Mouse (Mus musculus): ENCODE measurements around the gene Mbd3. TPM values are rescaled to one million over a fixed set of nuclear protein-coding genes. Genes with fewer than 3 reads are reported as not detected.
A peak's percentile ranks its signal among the peaks of the same experiment; 100 is the strongest.

The Mbd3 gene
- polyA plus RNA-seq, 1 experiment from 2014 or later = 81.1 TPM

GRCm38 (mm10) chr10:80343425-80343895 lies 55.9 kb downstream of the Mbd3 start:
- H3K9ac ChIP-seq (ENCODE audit: low read length) = no peak overlapping the region
- H3K4me2 ChIP-seq (replicated peaks; ENCODE audit: low read depth) = peak overlapping the region; percentile 46
- H3K27me3 ChIP-seq (ENCODE audit: control insufficient read depth, insufficient read depth, low read length) = peaks cover 8% of the 10 kb centered on the region
- no peaks in the 10 kb centered on the region for H3K9me3 ChIP-seq (ENCODE audit: control insufficient read depth, low read length)
- H3K4me1 ChIP-seq (replicated peaks; ENCODE audit: control insufficient read depth, insufficient read depth) = peaks cover 11% of the 10 kb centered on the region; the same call in 1 of the 2 replicates
- H3K36me3 ChIP-seq (ENCODE audit: control insufficient read depth, insufficient read depth, low read length) = no peaks in the 10 kb centered on the region
- peak overlapping the region; percentile 61 for H3K27ac ChIP-seq (replicated peaks)
- DNase-seq (ENCODE audit: low spot score) (no peak), ATAC-seq (ENCODE audit: low FRiP score, low TSS enrichment) (peak; percentile 3; the same call in 1 of the 2 replicates)
- H3K4me3 ChIP-seq (ENCODE audit: low read depth, low read length) = peak overlapping the region; percentile 17
- 35% methylated on average over 11 of the region's 13 CpGs for WGBS
- no peak for TF ChIP-seq EP300 (optimal IDR thresholded peaks at IDR 0.05)
- no peak for TF ChIP-seq CTCF (IDR thresholded peaks at IDR 0.05; ENCODE audit: low read depth)

DNA sequence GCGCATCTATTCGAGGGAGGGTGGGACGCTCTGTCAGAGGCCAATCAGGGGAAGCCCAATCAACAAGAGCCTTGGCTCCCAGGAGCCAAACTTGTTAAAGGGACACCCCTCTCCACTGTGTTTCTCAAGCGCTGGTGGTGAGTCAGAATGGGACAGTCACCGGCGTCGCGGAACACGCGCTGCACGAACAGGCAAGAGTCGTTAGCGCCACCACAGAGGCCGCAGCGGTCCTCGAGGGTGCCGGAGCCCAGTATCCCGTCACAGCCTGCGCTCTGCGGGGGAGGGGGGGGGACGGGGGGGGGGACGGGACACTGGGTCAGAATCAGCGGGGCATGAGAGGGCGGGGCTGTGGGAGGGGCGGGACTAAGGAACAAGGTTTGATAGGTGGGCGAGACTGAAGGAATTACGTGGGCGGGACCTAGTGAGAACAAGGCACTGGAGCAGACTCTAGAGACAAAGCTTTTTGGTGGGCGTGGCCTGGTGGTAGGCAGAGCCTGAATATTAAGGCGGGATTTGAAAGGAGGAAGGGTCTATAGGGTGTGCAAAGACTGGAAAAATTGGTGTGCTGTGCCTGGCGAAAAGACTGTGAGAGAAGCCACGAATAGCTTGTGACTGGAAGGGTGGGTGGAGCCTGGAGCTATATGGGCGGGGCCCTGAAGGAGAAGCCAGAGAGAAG lies 56.5 kb downstream of the Mbd3 start:
- Histone ChIP-seq H3K27ac (replicated peaks) (no peak overlapping the region; the same call in 1 of the 2 replicates), H3K36me3 (ENCODE audit: control insufficient read depth, insufficient read depth, low read length) (no peaks in the 10 kb centered on the region), H3K9ac (ENCODE audit: low read length) (no peak overlapping the region), H3K4me3 (ENCODE audit: low read depth, low read length) (peak overlapping the region; percentile 17), H3K9me3 (ENCODE audit: control insufficient read depth, low read length) (no peaks in the 10 kb centered on the region), H3K4me2 (replicated peaks; ENCODE audit: low read depth) (peak overlapping the region; percentile 46), H3K4me1 (replicated peaks; ENCODE audit: control insufficient read depth, insufficient read depth) (peaks cover 11% of the 10 kb centered on the region; the same call in 1 of the 2 replicates), H3K27me3 (ENCODE audit: control insufficient read depth, insufficient read depth, low read length) (peaks cover 8% of the 10 kb centered on the region)
- ATAC-seq (ENCODE audit: low FRiP score, low TSS enrichment) (peak; percentile 45), DNase-seq (ENCODE audit: low spot score) (peak; percentile 67)
- 1% methylated on average over 27 of the region's 33 CpGs for WGBS
- TF ChIP-seq CTCF (IDR thresholded peaks at IDR 0.05; ENCODE audit: low read depth) (no peak), EP300 (optimal IDR thresholded peaks at IDR 0.05) (no peak)

Small RNAs within 50 kb of the gene (microRNA-seq; reads per million reads assigned to microRNA genes)
- gene Gm22721 = not detected

Other genes starting within 250 kb of the Mbd3 start
- gene Cirbp, start 233.6 kb downstream of the Mbd3 start, polyA plus RNA-seq (2015; fragmentation: Nextera tagmentation; extraction: Ambion mirVana) = 237 and 244 TPM in 2 replicates
- gene 1600002K03Rik, start 226.6 kb downstream of the Mbd3 start, polyA plus RNA-seq (2015; fragmentation: Nextera tagmentation; extraction: Ambion mirVana) = 13.9 and 14.1 TPM in 2 replicates
- gene Efna2, start 220.1 kb downstream of the Mbd3 start, polyA plus RNA-seq (2015; fragmentation: Nextera tagmentation; extraction: Ambion mirVana) = 6.5 and 7.2 TPM in 2 replicates
- gene Mum1, start 173.1 kb downstream of the Mbd3 start, polyA plus RNA-seq (2015; fragmentation: Nextera tagmentation; extraction: Ambion mirVana) = 23.1 and 23.9 TPM in 2 replicates
- gene Ndufs7, start 150.4 kb downstream of the Mbd3 start, polyA plus RNA-seq (2015; fragmentation: Nextera tagmentation; extraction: Ambion mirVana) = 400 and 403 TPM in 2 replicates
- gene Gamt, start 138.5 kb downstream of the Mbd3 start, polyA plus RNA-seq (2015; fragmentation: Nextera tagmentation; extraction: Ambion mirVana) = 16.3 and 17.4 TPM in 2 replicates
- 27.4 and 28.4 TPM in 2 replicates for gene Dazap1, start 138.1 kb downstream of the Mbd3 start, polyA plus RNA-seq (2015; fragmentation: Nextera tagmentation; extraction: Ambion mirVana)
- gene Rps15, start 107.1 kb downstream of the Mbd3 start, polyA plus RNA-seq (2015; fragmentation: Nextera tagmentation; extraction: Ambion mirVana) = 766 and 821 TPM in 2 replicates
- gene Apc2, start 103.6 kb downstream of the Mbd3 start, polyA plus RNA-seq (2015; fragmentation: Nextera tagmentation; extraction: Ambion mirVana) = 1.2 and 1.3 TPM in 2 replicates
- 50.3 and 51.2 TPM in 2 replicates for gene 2310011J03Rik, start 79.0 kb downstream of the Mbd3 start, polyA plus RNA-seq (2015; fragmentation: Nextera tagmentation; extraction: Ambion mirVana)
- 2.2 and 2.3 TPM in 2 replicates for gene Pcsk4, start 70.1 kb downstream of the Mbd3 start, polyA plus RNA-seq (2015; fragmentation: Nextera tagmentation; extraction: Ambion mirVana)
- 13.5 and 17.6 TPM in 2 replicates for gene Reep6, start 69.6 kb downstream of the Mbd3 start, polyA plus RNA-seq (2015; fragmentation: Nextera tagmentation; extraction: Ambion mirVana)
- 12.2 and 12.8 TPM in 2 replicates for gene Adamtsl5, start 51.1 kb downstream of the Mbd3 start, polyA plus RNA-seq (2015; fragmentation: Nextera tagmentation; extraction: Ambion mirVana)
- 0.07 TPM in 2 replicates for gene Plk5, start 43.1 kb downstream of the Mbd3 start, polyA plus RNA-seq (2015; fragmentation: Nextera tagmentation; extraction: Ambion mirVana)
- 4.1 and 4.5 TPM in 2 replicates for gene Mex3d, start 11.9 kb downstream of the Mbd3 start, polyA plus RNA-seq (2015; fragmentation: Nextera tagmentation; extraction: Ambion mirVana)
- 859 and 899 TPM in 2 replicates for gene Uqcr11, start 7.3 kb upstream of the Mbd3 start, polyA plus RNA-seq (2015; fragmentation: Nextera tagmentation; extraction: Ambion mirVana)
- gene Tcf3, start 34.1 kb upstream of the Mbd3 start, polyA plus RNA-seq (2015; fragmentation: Nextera tagmentation; extraction: Ambion mirVana) = 30.9 and 37.0 TPM in 2 replicates
- gene Onecut3, start 95.3 kb upstream of the Mbd3 start, polyA plus RNA-seq (2015; fragmentation: Nextera tagmentation; extraction: Ambion mirVana) = 0.01 and 0.02 TPM in 2 replicates
- 0.02 and 0.10 TPM in 2 replicates for gene Atp8b3, start 139.6 kb upstream of the Mbd3 start, polyA plus RNA-seq (2015; fragmentation: Nextera tagmentation; extraction: Ambion mirVana)
- gene Rexo1, start 162.0 kb upstream of the Mbd3 start, polyA plus RNA-seq (2015; fragmentation: Nextera tagmentation; extraction: Ambion mirVana) = 7.1 and 8.5 TPM in 2 replicates
- 8.3 and 8.4 TPM in 2 replicates for gene Klf16, start 177.8 kb upstream of the Mbd3 start, polyA plus RNA-seq (2015; fragmentation: Nextera tagmentation; extraction: Ambion mirVana)
- gene Abhd17a, start 190.8 kb upstream of the Mbd3 start, polyA plus RNA-seq (2015; fragmentation: Nextera tagmentation; extraction: Ambion mirVana) = 92.5 and 103 TPM in 2 replicates
- 67.8 and 77.3 TPM in 2 replicates for gene Scamp4, start 203.3 kb upstream of the Mbd3 start, polyA plus RNA-seq (2015; fragmentation: Nextera tagmentation; extraction: Ambion mirVana)
- 4.1 and 4.3 TPM in 2 replicates for gene Adat3, start 203.3 kb upstream of the Mbd3 start, polyA plus RNA-seq (2015; fragmentation: Nextera tagmentation; extraction: Ambion mirVana)
- gene Gm49322, start 206.5 kb upstream of the Mbd3 start, polyA plus RNA-seq (2015; fragmentation: Nextera tagmentation; extraction: Ambion mirVana) = 1.4 and 1.7 TPM in 2 replicates
- 75.4 and 83.9 TPM in 2 replicates for gene Csnk1g2, start 223.3 kb upstream of the Mbd3 start, polyA plus RNA-seq (2015; fragmentation: Nextera tagmentation; extraction: Ambion mirVana)

Data from stomach, postnatal 0 days (tissue).